Mouse (Mus musculus): ENCODE measurements at regions not wholly inside any gene's neighbourhood (a gene's known extent, or its start where the extent isn't known, plus 50 kb on each side); places are given as distances from the start of the nearest gene placed in this dataset.

- ATAC-seq (replicated peaks; ENCODE audit: low FRiP score, low TSS enrichment, low read depth) (no peak), DNase-seq (ENCODE audit: low spot score) (no peak)
- Histone ChIP-seq H3K27me3 (replicated peaks; ENCODE audit: control insufficient read depth, insufficient read depth, low read length) (no peaks in the 10 kb centered on the region), H3K4me2 (ENCODE audit: low read length) (no peak overlapping the region), H3K36me3 (ENCODE audit: control insufficient read depth, insufficient read depth, low read length) (no peaks in the 10 kb centered on the region), H3K9me3 (ENCODE audit: control insufficient read depth, low read length) (no peaks in the 10 kb centered on the region), H3K9ac (ENCODE audit: low read length) (no peak overlapping the region), H3K27ac (ENCODE audit: low read depth) (no peak overlapping the region), H3K4me3 (ENCODE audit: low read depth, low read length) (no peak overlapping the region), H3K4me1 (replicated peaks; ENCODE audit: control insufficient read depth, insufficient read depth, low read length) (no peaks in the 10 kb centered on the region)
- whole genome bisulfite sequencing: 66% methylated on average over 6 of the region's 6 CpGs
Measured at GRCm38 (mm10) chr15:68656722-68657121, 2156.0 kb upstream of the Lrrc6 start.

- no peak overlapping the region for H3K4me3 ChIP-seq (ENCODE audit: low read depth, low read length)
- no peaks in the 10 kb centered on the region for H3K36me3 ChIP-seq (ENCODE audit: control insufficient read depth, insufficient read depth, low read length)
- ATAC-seq (replicated peaks; ENCODE audit: low FRiP score, low TSS enrichment, low read depth) (no peak), DNase-seq (ENCODE audit: low spot score) (no peak)
- 94% methylated on average over 3 of the region's 3 CpGs for WGBS
- no peaks in the 10 kb centered on the region for H3K4me1 ChIP-seq (replicated peaks; ENCODE audit: control insufficient read depth, insufficient read depth, low read length)
- no peak overlapping the region for H3K4me2 ChIP-seq (ENCODE audit: low read length)
- H3K27me3 ChIP-seq (replicated peaks; ENCODE audit: control insufficient read depth, insufficient read depth, low read length): no peaks in the 10 kb centered on the region
- H3K9ac ChIP-seq (ENCODE audit: low read length): no peak overlapping the region
- no peak overlapping the region for H3K27ac ChIP-seq (ENCODE audit: low read depth)
- H3K9me3 ChIP-seq (ENCODE audit: control insufficient read depth, low read length): no peaks in the 10 kb centered on the region
Measured at GRCm38 (mm10) chr15:68655046-68655445, 2154.3 kb upstream of the Lrrc6 start.

GRCm38 (mm10) chr15:68650609-68651008, 2149.9 kb upstream of the Lrrc6 start:
- no peak for ATAC-seq (replicated peaks; ENCODE audit: low FRiP score, low TSS enrichment, low read depth)

GRCm38 (mm10) chr15:68650033-68650432, 2149.3 kb upstream of the Lrrc6 start:
- 62% methylated on average over 3 of the region's 3 CpGs for WGBS
- H3K36me3 ChIP-seq (ENCODE audit: control insufficient read depth, insufficient read depth, low read length): no peaks in the 10 kb centered on the region
- ATAC-seq (replicated peaks; ENCODE audit: low FRiP score, low TSS enrichment, low read depth): no peak
- no peaks in the 10 kb centered on the region for H3K27me3 ChIP-seq (replicated peaks; ENCODE audit: control insufficient read depth, insufficient read depth, low read length)
- H3K27ac ChIP-seq (ENCODE audit: low read depth): no peak overlapping the region
- H3K4me3 ChIP-seq (ENCODE audit: low read depth, low read length): no peak overlapping the region
- no peaks in the 10 kb centered on the region for H3K9me3 ChIP-seq (ENCODE audit: control insufficient read depth, low read length)
- no peak overlapping the region for H3K9ac ChIP-seq (ENCODE audit: low read length)
- no peaks in the 10 kb centered on the region for H3K4me1 ChIP-seq (replicated peaks; ENCODE audit: control insufficient read depth, insufficient read depth, low read length)
- no peak for DNase-seq (ENCODE audit: low spot score)
- H3K4me2 ChIP-seq (ENCODE audit: low read length): no peak overlapping the region

More at GRCm38 (mm10) chr15:68650609-68651008, 2149.9 kb upstream of the Lrrc6 start:
- WGBS: 34% methylated on average over 2 of the region's 2 CpGs
- Histone ChIP-seq H3K4me1 (replicated peaks; ENCODE audit: control insufficient read depth, insufficient read depth, low read length) (no peaks in the 10 kb centered on the region), H3K9ac (ENCODE audit: low read length) (no peak overlapping the region), H3K27ac (ENCODE audit: low read depth) (no peak overlapping the region), H3K4me2 (ENCODE audit: low read length) (no peak overlapping the region), H3K9me3 (ENCODE audit: control insufficient read depth, low read length) (no peaks in the 10 kb centered on the region), H3K4me3 (ENCODE audit: low read depth, low read length) (no peak overlapping the region), H3K27me3 (replicated peaks; ENCODE audit: control insufficient read depth, insufficient read depth, low read length) (no peaks in the 10 kb centered on the region), H3K36me3 (ENCODE audit: control insufficient read depth, insufficient read depth, low read length) (no peaks in the 10 kb centered on the region)
- DNase-seq (ENCODE audit: low spot score): no peak

- ATAC-seq (replicated peaks; ENCODE audit: low FRiP score, low TSS enrichment, low read depth) (no peak), DNase-seq (ENCODE audit: low spot score) (no peak)
- WGBS: 78% methylated on average over 3 of the region's 3 CpGs
- H3K4me3 ChIP-seq (ENCODE audit: low read depth, low read length): no peak overlapping the region
- no peak overlapping the region for H3K27ac ChIP-seq (ENCODE audit: low read depth)
- H3K9ac ChIP-seq (ENCODE audit: low read length): no peak overlapping the region
- no peaks in the 10 kb centered on the region for H3K36me3 ChIP-seq (ENCODE audit: control insufficient read depth, insufficient read depth, low read length)
- no peaks in the 10 kb centered on the region for H3K4me1 ChIP-seq (replicated peaks; ENCODE audit: control insufficient read depth, insufficient read depth, low read length)
- no peak overlapping the region for H3K4me2 ChIP-seq (ENCODE audit: low read length)
- no peaks in the 10 kb centered on the region for H3K9me3 ChIP-seq (ENCODE audit: control insufficient read depth, low read length)
- no peaks in the 10 kb centered on the region for H3K27me3 ChIP-seq (replicated peaks; ENCODE audit: control insufficient read depth, insufficient read depth, low read length)
Measured at GRCm38 (mm10) chr15:68646865-68647264, 2146.2 kb upstream of the Lrrc6 start.

GRCm38 (mm10) chr15:68644862-68645261, 2144.2 kb upstream of the Lrrc6 start:
- 88% methylated on average over 1 of the region's 1 CpGs for WGBS

GRCm38 (mm10) chr15:68635633-68636032, 2134.9 kb upstream of the Lrrc6 start:
- no peaks in the 10 kb centered on the region for H3K4me1 ChIP-seq (replicated peaks; ENCODE audit: control insufficient read depth, insufficient read depth, low read length)
- no peak for DNase-seq (ENCODE audit: low spot score)
- H3K4me3 ChIP-seq (ENCODE audit: low read depth, low read length): no peak overlapping the region
- H3K36me3 ChIP-seq (ENCODE audit: control insufficient read depth, insufficient read depth, low read length): no peaks in the 10 kb centered on the region
- no peak overlapping the region for H3K4me2 ChIP-seq (ENCODE audit: low read length)
- no peak overlapping the region for H3K27ac ChIP-seq (ENCODE audit: low read depth)
- ATAC-seq (replicated peaks; ENCODE audit: low FRiP score, low TSS enrichment, low read depth): no peak
- no peaks in the 10 kb centered on the region for H3K9me3 ChIP-seq (ENCODE audit: control insufficient read depth, low read length)
- H3K9ac ChIP-seq (ENCODE audit: low read length): no peak overlapping the region
- H3K27me3 ChIP-seq (replicated peaks; ENCODE audit: control insufficient read depth, insufficient read depth, low read length): no peaks in the 10 kb centered on the region

More at GRCm38 (mm10) chr15:68644862-68645261, 2144.2 kb upstream of the Lrrc6 start:
- Histone ChIP-seq H3K4me2 (ENCODE audit: low read length) (no peak overlapping the region), H3K4me1 (replicated peaks; ENCODE audit: control insufficient read depth, insufficient read depth, low read length) (no peaks in the 10 kb centered on the region), H3K4me3 (ENCODE audit: low read depth, low read length) (no peak overlapping the region), H3K27me3 (replicated peaks; ENCODE audit: control insufficient read depth, insufficient read depth, low read length) (no peaks in the 10 kb centered on the region), H3K9me3 (ENCODE audit: control insufficient read depth, low read length) (no peaks in the 10 kb centered on the region), H3K27ac (ENCODE audit: low read depth) (no peak overlapping the region), H3K9ac (ENCODE audit: low read length) (no peak overlapping the region), H3K36me3 (ENCODE audit: control insufficient read depth, insufficient read depth, low read length) (no peaks in the 10 kb centered on the region)
- no peak for DNase-seq (ENCODE audit: low spot score)
- ATAC-seq (replicated peaks; ENCODE audit: low FRiP score, low TSS enrichment, low read depth): no peak

GRCm38 (mm10) chr15:68626976-68627375, 2126.3 kb upstream of the Lrrc6 start:
- Histone ChIP-seq H3K4me2 (ENCODE audit: low read length) (no peak overlapping the region), H3K4me1 (replicated peaks; ENCODE audit: control insufficient read depth, insufficient read depth, low read length) (no peaks in the 10 kb centered on the region), H3K36me3 (ENCODE audit: control insufficient read depth, insufficient read depth, low read length) (no peaks in the 10 kb centered on the region), H3K4me3 (ENCODE audit: low read depth, low read length) (no peak overlapping the region), H3K27me3 (replicated peaks; ENCODE audit: control insufficient read depth, insufficient read depth, low read length) (no peaks in the 10 kb centered on the region), H3K9ac (ENCODE audit: low read length) (no peak overlapping the region), H3K27ac (ENCODE audit: low read depth) (no peak overlapping the region), H3K9me3 (ENCODE audit: control insufficient read depth, low read length) (no peaks in the 10 kb centered on the region)
- ATAC-seq (replicated peaks; ENCODE audit: low FRiP score, low TSS enrichment, low read depth): no peak
- no peak for DNase-seq (ENCODE audit: low spot score)
- 82% methylated on average over 4 of the region's 4 CpGs for WGBS

- no peak overlapping the region for H3K9ac ChIP-seq (ENCODE audit: low read length)
- WGBS: 60% methylated on average over 3 of the region's 3 CpGs
- no peaks in the 10 kb centered on the region for H3K4me1 ChIP-seq (replicated peaks; ENCODE audit: control insufficient read depth, insufficient read depth, low read length)
- DNase-seq (ENCODE audit: low spot score): no peak
- H3K4me2 ChIP-seq (ENCODE audit: low read length): no peak overlapping the region
- no peak for ATAC-seq (replicated peaks; ENCODE audit: low FRiP score, low TSS enrichment, low read depth)
- no peak overlapping the region for H3K27ac ChIP-seq (ENCODE audit: low read depth)
- H3K27me3 ChIP-seq (replicated peaks; ENCODE audit: control insufficient read depth, insufficient read depth, low read length): no peaks in the 10 kb centered on the region
- no peaks in the 10 kb centered on the region for H3K36me3 ChIP-seq (ENCODE audit: control insufficient read depth, insufficient read depth, low read length)
- no peaks in the 10 kb centered on the region for H3K9me3 ChIP-seq (ENCODE audit: control insufficient read depth, low read length)
- no peak overlapping the region for H3K4me3 ChIP-seq (ENCODE audit: low read depth, low read length)
Measured at GRCm38 (mm10) chr15:68624831-68625230, 2124.1 kb upstream of the Lrrc6 start.
